Mouse (Mus musculus) bone marrow macrophage, adult 2 months (primary cell): ENCODE measurements around the gene Sh3pxd2a.

Source experiments
- CTCF ChIP-seq: IDR thresholded peaks from 2 replicates; pipeline ENCODE4 v1.5.1; 2012; ENCODE audit warnings: low read depth, mild to moderate bottlenecking, low read length, moderate library complexity
- POLR2A ChIP-seq: IDR thresholded peaks from 2 replicates; pipeline ENCODE4 v1.6.1; 2012; ENCODE audit warnings: mild to moderate bottlenecking, low read depth, low read length, borderline replicate concordance

- no peak for TF ChIP-seq CTCF
- TF ChIP-seq POLR2A, result no peak
Measured at GRCm38 (mm10) chr19:47407332-47407731, 56.9 kb downstream of the Sh3pxd2a start.
